Mouse (Mus musculus): ENCODE measurements around the gene Tk2.
"Not testable (repeated sequence)": the region's sequence is repeated elsewhere in the genome, so short reads cannot be mapped to it uniquely, and the experiment has no call there.

GRCm38 (mm10) chr8:104261802-104262201 lies 13.4 kb upstream of the Tk2 start:
- TF ChIP-seq CTCF (conservative IDR thresholded peaks at IDR 0.05; ENCODE audit: low read length); POU5F1 (IDR thresholded peaks at IDR 0.05; ENCODE audit: borderline replicate concordance, low read length); NANOG (IDR thresholded peaks at IDR 0.05; ENCODE audit: borderline replicate concordance, low read length): not testable (repeated sequence)
